Mouse (Mus musculus): ENCODE data around the gene Gtf2ird1. TPM values are rescaled to one million over a fixed set of nuclear protein-coding genes. Genes with fewer than 3 reads are reported as not detected.

Gtf2ird1 gene
- polyA plus RNA-seq, 1 experiment from 2014 or later: 64.9 TPM

DNA sequence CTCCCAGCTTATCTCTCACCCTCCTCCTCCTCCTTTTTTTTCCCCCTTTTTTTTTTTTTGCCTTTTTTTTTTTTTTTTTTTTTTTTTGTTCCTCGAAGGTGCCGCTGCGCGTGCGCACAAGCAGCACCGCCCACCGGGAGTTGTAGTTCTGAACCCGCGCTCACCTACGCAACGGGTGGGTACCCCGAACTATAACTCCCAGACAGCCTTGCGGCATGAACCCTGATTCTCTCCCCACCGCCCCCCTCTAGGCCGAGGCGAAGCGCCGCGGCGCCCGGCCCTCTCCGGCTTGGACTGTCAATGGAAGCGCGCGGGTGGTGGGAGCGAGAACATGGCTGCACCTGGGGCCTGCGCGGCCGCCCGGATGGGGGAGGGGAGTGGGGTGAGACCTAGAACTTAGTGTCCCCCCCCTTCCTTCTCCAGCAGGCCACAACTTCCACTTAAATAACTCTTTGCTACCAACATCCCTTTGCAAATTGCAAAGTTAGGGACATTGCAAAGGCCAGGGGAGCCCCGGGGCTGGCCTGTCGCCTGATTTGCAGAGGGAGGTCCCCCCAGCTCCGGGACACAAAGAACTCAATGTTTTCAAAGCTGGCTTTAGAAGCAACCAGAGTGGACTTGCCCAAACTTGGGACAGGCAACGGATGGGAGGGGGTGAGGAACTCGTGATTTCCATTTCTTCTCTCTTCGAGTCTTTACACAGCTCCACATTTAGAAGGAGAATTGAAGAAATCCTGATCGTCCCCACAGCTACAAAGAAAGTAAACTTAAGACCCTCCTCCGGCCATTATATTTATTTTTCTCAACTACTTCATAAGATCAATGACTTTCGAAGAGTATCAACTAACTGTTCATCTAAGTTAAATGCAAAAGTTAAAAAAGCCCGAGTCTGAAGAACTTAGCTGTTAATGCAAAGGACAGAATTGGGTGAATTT is 141.6 kb downstream of the Gtf2ird1 start, which contains the start of gene Gtf2i:
Gene Gtf2i, minus strand, starts transcription at position 73 of the 935 bp plus-strand sequence.
- ATAC-seq (ENCODE audit: low FRiP score): peak; percentile 92
- Histone ChIP-seq H3K9me3 (replicated peaks) (no peaks in the 10 kb centered on the region), H3K9ac (replicated peaks) (peak within 1 kb of the TSS; percentile 87), H3K27ac (replicated peaks) (peak within 1 kb of the TSS; percentile 99), H3K36me3 (peaks cover 16% of the 10 kb centered on the region), H3K4me3 (replicated peaks) (peak within 1 kb of the TSS; percentile 85), H3K4me2 (peak within 1 kb of the TSS; percentile 80), H3K4me1 (peaks cover 48% of the 10 kb centered on the region), H3K27me3 (replicated peaks) (no peaks in the 10 kb centered on the region)
- WGBS: under 1% methylated on average over 40 of the region's 40 CpGs

DNA sequence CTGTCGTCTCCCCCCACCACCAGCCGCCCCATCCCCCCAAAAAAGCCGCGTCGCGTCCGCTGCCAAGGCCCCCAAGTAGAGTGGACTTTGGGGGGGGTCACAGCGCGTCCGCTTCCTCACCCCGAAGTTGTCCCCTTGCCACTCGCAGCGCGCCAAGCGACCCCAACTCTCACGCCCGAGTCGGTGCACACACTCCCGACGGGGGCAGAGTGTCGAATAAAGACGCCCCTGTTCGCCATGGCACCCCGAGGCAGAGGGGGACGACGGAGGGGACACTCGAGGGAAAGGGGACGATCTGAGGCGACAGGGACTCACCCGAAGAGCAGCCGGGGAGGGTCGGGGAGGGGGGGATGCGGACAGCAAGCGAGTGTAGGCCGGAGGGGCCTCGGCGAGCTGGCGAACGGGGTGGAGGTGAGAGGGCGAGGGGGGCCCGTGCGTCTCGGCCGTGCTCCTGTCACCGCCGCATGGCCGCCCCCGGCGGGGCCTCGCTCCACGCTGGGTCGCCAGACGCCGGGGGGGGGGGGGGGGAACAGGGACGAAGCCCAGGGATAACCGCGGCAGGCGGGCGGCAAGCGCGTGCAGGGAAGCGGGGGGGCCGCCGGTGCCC is 142.3 kb downstream of the Gtf2ird1 start:
- H3K9ac ChIP-seq (replicated peaks): peak overlapping the region; percentile 87
- H3K36me3 ChIP-seq: peaks cover 24% of the 10 kb centered on the region
- peak overlapping the region; percentile 66 for H3K4me2 ChIP-seq
- H3K27me3 ChIP-seq (replicated peaks): no peaks in the 10 kb centered on the region
- no peaks in the 10 kb centered on the region for H3K9me3 ChIP-seq (replicated peaks)
- ATAC-seq (ENCODE audit: low FRiP score): peak; percentile 71
- under 1% methylated on average over 42 of the region's 64 CpGs for WGBS
- H3K4me1 ChIP-seq: peaks cover 51% of the 10 kb centered on the region
- H3K4me3 ChIP-seq (replicated peaks): peak overlapping the region; percentile 85
- H3K27ac ChIP-seq (replicated peaks): peak overlapping the region; percentile 99

DNA sequence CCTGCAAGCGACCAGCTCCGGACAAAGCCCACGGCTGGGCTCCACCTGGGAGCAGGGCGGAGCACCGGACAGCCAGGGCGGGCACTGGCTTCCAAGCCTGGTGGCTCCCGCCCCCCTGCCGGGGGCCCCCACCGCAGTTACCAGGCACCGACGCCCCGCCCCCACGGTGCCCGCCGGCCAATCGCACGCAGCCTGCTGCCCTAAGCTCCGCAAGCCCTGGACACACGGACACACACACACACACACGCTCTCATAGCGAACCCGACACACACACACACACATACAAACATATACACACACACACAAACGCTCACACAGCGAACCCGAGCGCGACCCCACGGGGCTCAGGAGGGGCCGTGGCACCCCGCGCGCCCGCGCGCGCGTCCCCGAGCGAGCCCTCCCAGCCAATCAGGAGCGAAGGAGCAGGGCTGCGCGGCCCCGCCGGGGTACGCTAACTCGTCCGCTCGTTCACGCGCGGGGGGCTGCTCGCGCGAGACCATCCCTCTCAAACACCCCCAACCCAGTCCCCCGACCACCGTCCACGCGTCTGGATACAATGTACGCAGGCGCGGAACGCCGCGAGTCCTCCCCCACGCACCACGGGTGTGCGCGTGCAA is 143.0 kb downstream of the Gtf2ird1 start:
- peak; percentile 87 for ATAC-seq (ENCODE audit: low FRiP score)
- Histone ChIP-seq H3K27ac (replicated peaks) (peak overlapping the region; percentile 99), H3K4me3 (replicated peaks) (peak overlapping the region; percentile 85), H3K9ac (replicated peaks) (peak overlapping the region; percentile 87), H3K27me3 (replicated peaks) (no peaks in the 10 kb centered on the region), H3K4me2 (peak overlapping the region; percentile 66), H3K9me3 (replicated peaks) (no peaks in the 10 kb centered on the region), H3K36me3 (peaks cover 24% of the 10 kb centered on the region), H3K4me1 (peaks cover 51% of the 10 kb centered on the region)
- whole genome bisulfite sequencing: under 1% methylated on average over 67 of the region's 68 CpGs

DNA sequence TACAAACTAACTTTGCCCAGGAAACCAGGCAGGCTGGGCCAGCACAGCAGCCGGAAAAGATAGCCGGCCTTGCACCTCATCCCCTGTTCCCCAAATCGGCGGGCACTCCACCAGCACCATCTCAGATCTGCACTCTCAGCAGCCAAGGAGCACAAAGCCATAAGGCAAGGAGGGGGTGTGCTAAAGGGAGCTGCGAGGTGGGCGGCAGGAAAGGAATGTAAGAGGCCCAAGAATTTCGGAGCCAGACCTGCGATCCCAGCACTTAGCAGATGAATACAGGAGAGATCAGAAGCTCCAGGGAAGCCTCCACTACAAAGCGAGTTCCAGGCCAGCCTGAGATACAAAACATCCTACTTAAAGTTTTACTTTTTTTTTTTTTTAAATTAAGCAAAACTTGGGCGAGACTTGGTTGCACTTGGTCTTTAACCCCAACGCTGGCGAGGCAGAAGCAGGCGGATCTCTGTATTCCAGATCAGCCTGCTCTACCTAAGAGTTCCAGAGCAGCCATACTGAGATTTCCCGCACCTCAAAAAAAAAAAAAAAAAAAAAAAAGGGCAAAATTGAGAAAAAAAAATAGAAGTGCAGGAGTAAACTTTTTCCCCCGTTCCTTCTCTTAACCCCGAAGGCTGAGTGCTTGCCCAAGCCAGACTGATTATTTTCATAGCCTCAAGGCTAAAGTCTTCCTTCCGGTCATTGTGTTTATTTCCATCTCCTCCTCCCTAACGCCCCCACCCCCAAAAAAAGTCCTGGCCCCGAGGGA is 143.6 kb downstream of the Gtf2ird1 start:
- H3K27ac ChIP-seq (replicated peaks): peak overlapping the region; percentile 99
- H3K4me3 ChIP-seq (replicated peaks): peak overlapping the region; percentile 85
- peaks cover 24% of the 10 kb centered on the region for H3K36me3 ChIP-seq
- peaks cover 57% of the 10 kb centered on the region for H3K4me1 ChIP-seq
- WGBS: 5% methylated on average over 19 of the region's 19 CpGs
- peak overlapping the region; percentile 87 for H3K9ac ChIP-seq (replicated peaks)
- ATAC-seq (ENCODE audit: low FRiP score): no peak
- H3K4me2 ChIP-seq: peak overlapping the region; percentile 66
- no peaks in the 10 kb centered on the region for H3K27me3 ChIP-seq (replicated peaks)
- H3K9me3 ChIP-seq (replicated peaks): no peaks in the 10 kb centered on the region

DNA sequence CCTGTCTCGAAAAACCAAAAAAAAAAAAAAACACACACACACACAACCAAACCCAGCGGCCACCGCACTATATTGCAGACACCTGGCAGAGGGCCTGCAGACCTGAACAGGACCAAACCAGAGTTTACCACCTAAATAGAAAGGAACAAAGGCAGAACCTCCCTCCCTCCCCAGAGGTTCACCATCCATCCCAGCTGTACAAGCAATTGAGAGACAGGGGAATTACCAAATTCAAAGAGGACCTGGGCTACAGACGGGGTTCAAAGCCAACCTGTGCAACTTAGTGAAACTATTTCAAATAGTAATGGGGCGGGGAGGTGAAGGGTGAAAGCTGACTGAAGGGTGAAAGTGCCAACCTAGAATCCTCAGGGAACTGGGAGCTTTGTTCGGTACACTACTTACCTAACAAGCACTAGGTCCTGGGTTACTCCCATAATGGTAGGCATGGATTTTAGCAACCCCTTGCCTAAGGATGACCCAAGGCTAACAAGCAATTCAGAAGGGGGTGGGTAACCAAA is 144.6 kb downstream of the Gtf2ird1 start:
- Histone ChIP-seq H3K4me2 (peak overlapping the region; percentile 66), H3K27ac (replicated peaks) (no peak overlapping the region; the same call in 1 of the 2 replicates), H3K4me1 (peaks cover 65% of the 10 kb centered on the region), H3K4me3 (replicated peaks) (peak overlapping the region; percentile 85), H3K9me3 (replicated peaks) (no peaks in the 10 kb centered on the region), H3K9ac (replicated peaks) (no peak overlapping the region), H3K27me3 (replicated peaks) (no peaks in the 10 kb centered on the region), H3K36me3 (peaks cover 24% of the 10 kb centered on the region)
- no peak for ATAC-seq (ENCODE audit: low FRiP score)
- WGBS: 77% methylated on average over 6 of the region's 6 CpGs

DNA sequence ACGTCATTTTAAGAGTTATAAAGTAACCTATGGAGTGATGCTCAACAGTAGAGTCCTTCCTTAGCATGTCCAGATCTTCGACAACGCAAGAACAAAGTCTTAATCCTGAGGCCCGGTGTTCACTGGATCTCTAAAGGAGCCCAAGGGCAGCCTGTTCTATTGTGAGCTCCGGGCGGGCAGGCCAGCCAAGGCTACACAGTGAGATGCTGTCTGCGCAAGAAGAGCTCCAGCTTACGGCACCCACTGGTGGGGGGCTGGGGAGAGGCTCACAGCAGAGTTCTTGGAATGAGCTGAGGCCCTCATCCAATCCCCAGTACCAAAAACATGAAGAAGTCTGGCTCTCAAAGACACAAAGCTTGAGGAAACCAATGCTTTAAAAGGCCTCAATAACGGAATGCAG is 146.3 kb downstream of the Gtf2ird1 start:
- peaks cover 31% of the 10 kb centered on the region for H3K36me3 ChIP-seq
- H3K27ac ChIP-seq (replicated peaks): no peak overlapping the region
- no peaks in the 10 kb centered on the region for H3K9me3 ChIP-seq (replicated peaks)
- no peak overlapping the region for H3K9ac ChIP-seq (replicated peaks)
- WGBS: 96% methylated on average over 9 of the region's 9 CpGs
- ATAC-seq (ENCODE audit: low FRiP score): no peak
- no peak overlapping the region for H3K4me3 ChIP-seq (replicated peaks)
- H3K27me3 ChIP-seq (replicated peaks): no peaks in the 10 kb centered on the region
- H3K4me2 ChIP-seq: no peak overlapping the region
- peaks cover 47% of the 10 kb centered on the region for H3K4me1 ChIP-seq

DNA sequence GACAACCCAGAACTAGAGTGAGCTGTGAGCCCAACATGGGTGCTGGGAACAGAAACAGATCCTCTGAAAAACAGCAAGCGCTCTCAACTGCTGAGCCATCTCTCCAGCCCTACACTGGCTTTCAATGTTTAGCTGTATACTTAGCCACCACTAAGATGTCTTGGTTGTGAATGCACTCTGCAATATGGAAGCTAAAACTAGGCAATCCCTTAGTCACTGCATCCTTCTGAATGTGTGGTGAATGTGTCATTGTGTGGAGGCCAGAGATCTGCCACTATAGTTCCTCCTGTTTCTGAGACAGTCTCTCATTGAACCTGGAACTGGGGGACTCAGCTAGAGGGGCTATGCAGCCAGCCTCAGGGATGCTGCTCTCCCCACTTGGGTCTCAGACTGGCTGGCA is 147.2 kb downstream of the Gtf2ird1 start:
- WGBS: 100% methylated on average over 1 of the region's 1 CpGs

More for the DNA sequence above, 147.2 kb downstream of the Gtf2ird1 start:
- Histone ChIP-seq H3K36me3 (peaks cover 31% of the 10 kb centered on the region), H3K27ac (replicated peaks) (no peak overlapping the region; the same call in 1 of the 2 replicates), H3K9me3 (replicated peaks) (no peaks in the 10 kb centered on the region), H3K4me1 (peaks cover 52% of the 10 kb centered on the region), H3K4me3 (replicated peaks) (no peak overlapping the region), H3K27me3 (replicated peaks) (no peaks in the 10 kb centered on the region), H3K4me2 (no peak overlapping the region), H3K9ac (replicated peaks) (no peak overlapping the region)
- no peak for ATAC-seq (ENCODE audit: low FRiP score)

Small RNA genes lying within 50 kb of the gene (microRNA-seq; reads per million reads assigned to microRNA genes)
- gene Gm26340 (not detected), gene Mir3965 (not detected)

Other genes starting within 250 kb of the Gtf2ird1 start
- 2.5 and 5.1 TPM in 2 replicates for gene Ncf1, start 227.1 kb downstream of the Gtf2ird1 start, polyA plus RNA-seq (2015; fragmentation: Nextera tagmentation; extraction: Ambion mirVana)
- gene Gtf2i, start 142.0 kb downstream of the Gtf2ird1 start, polyA plus RNA-seq (2015; fragmentation: Nextera tagmentation; extraction: Ambion mirVana): 136 and 143 TPM in 2 replicates
- gene Clip2, start 95.7 kb upstream of the Gtf2ird1 start, polyA plus RNA-seq (2015; fragmentation: Nextera tagmentation; extraction: Ambion mirVana): 10.4 and 12.1 TPM in 2 replicates
- 0.51 and 0.63 TPM in 2 replicates for gene Syna, start 103.5 kb upstream of the Gtf2ird1 start, polyA plus RNA-seq (2015; fragmentation: Nextera tagmentation; extraction: Ambion mirVana)
- gene Rfc2, start 124.7 kb upstream of the Gtf2ird1 start, polyA plus RNA-seq (2015; fragmentation: Nextera tagmentation; extraction: Ambion mirVana): 185 and 216 TPM in 2 replicates
- gene Lat2, start 158.3 kb upstream of the Gtf2ird1 start, polyA plus RNA-seq (2015; fragmentation: Nextera tagmentation; extraction: Ambion mirVana): 3.4 and 3.9 TPM in 2 replicates
- gene Eif4h, start 182.8 kb upstream of the Gtf2ird1 start, polyA plus RNA-seq (2015; fragmentation: Nextera tagmentation; extraction: Ambion mirVana): 317 and 361 TPM in 2 replicates
- gene Limk1, start 231.9 kb upstream of the Gtf2ird1 start, polyA plus RNA-seq (2015; fragmentation: Nextera tagmentation; extraction: Ambion mirVana): 22.7 and 27.1 TPM in 2 replicates